Mouse (Mus musculus) liver, embryonic 11.5 days (tissue): Measurements from ENCODE around the gene Zfp169. TPM values are rescaled to one million over a fixed set of nuclear protein-coding genes. Genes with fewer than 3 reads are reported as not detected.
"Not testable (repeated sequence)": the region's sequence is repeated elsewhere in the genome, so short reads cannot be mapped to it uniquely, and the experiment has no call there.

Source experiments
- ATAC-seq: fragments of 200-750 bp; cut with Nextera tagmentation; replicated peaks from 2 replicates; pipeline ENCODE4 v1.8.0; 2017; ENCODE audit warnings: moderate number of reproducible peaks, mild to moderate bottlenecking, moderate TSS enrichment, moderate library complexity; ENCODE audit not compliant: low FRiP score
- DNase-seq: peaks from one replicate; pipeline ENCODE4 v3.0.0-alpha.2; 2017; ENCODE audit warnings: low spot score
- H3K27ac ChIP-seq: fragments of 300-500 bp; sonication (generic); 2 replicates; pipeline ENCODE4 v1.5.1; 2014; ENCODE audit warnings: mild to moderate bottlenecking, low read depth, low read length, control low read depth
- H3K27me3 ChIP-seq: fragments of 300-500 bp; sonication (generic); replicated peaks from 2 replicates; pipeline ENCODE4 v1.6.1; 2014; ENCODE audit warnings: low read length, mixed read lengths; ENCODE audit not compliant: control insufficient read depth, insufficient read depth
- H3K36me3 ChIP-seq: fragments of 300-500 bp; sonication (generic); 2 replicates; pipeline ENCODE4 v1.6.1; 2014; ENCODE audit warnings: mild to moderate bottlenecking, low read length, moderate library complexity, mixed read lengths; ENCODE audit not compliant: control insufficient read depth, insufficient read depth
- H3K4me1 ChIP-seq: fragments of 300-500 bp; sonication (generic); replicated peaks from 2 replicates; pipeline ENCODE4 v1.6.1; 2014; ENCODE audit warnings: low read length, mixed read lengths; ENCODE audit not compliant: control insufficient read depth, insufficient read depth
- H3K4me2 ChIP-seq: fragments of 300-500 bp; sonication (generic); 2 replicates; pipeline ENCODE4 v1.6.1; 2014; ENCODE audit warnings: mild to moderate bottlenecking, control low read depth, moderate library complexity
- H3K4me3 ChIP-seq: fragments of 300-500 bp; sonication (generic); 2 replicates; pipeline ENCODE4 v1.5.1; 2014; ENCODE audit warnings: low read depth, low read length, control low read depth
- H3K9ac ChIP-seq: fragments of 300-500 bp; sonication (generic); 2 replicates; pipeline ENCODE4 v1.6.1; 2014; ENCODE audit warnings: low read depth, low read length, control low read depth
- H3K9me3 ChIP-seq: fragments of 300-500 bp; sonication (generic); 2 replicates; pipeline ENCODE4 v1.6.1; 2016; ENCODE audit warnings: low read length, inconsistent platforms, mixed read lengths; ENCODE audit not compliant: control insufficient read depth
- WGBS: fragments of 180-500 bp; shearing (Covaris S2); extraction: QIAGEN DNeasy Blood & Tissue Kit; methylation state at CpG from one replicate; pipeline ENCODE4 v1.1.7; 2014; 5-methylcytosine and 5-hydroxymethylcytosine counted together
- polyA plus RNA-seq: library from polyadenylated mRNA; unstranded; fragments of >200 nt; fragmentation: Nextera tagmentation; extraction: Ambion mirVana; gene quantifications from 2 replicates; pipeline ENCODE4 v1.2.1, GENCODE M21; 2014

Gene Zfp169
- polyA plus RNA-seq, 1 experiment from 2014 or later: 2.9 TPM

GRCm38 (mm10) chr13:48530685-48531084 is 17.4 kb upstream of the Zfp169 start:
- DNase-seq (no peak), ATAC-seq (no peak)
- Histone ChIP-seq H3K9ac (no peak overlapping the region), H3K9me3 (no peaks in the 10 kb centered on the region), H3K4me2 (no peak overlapping the region), H3K36me3 (peaks cover 3% of the 10 kb centered on the region; the same call in 1 of the 2 replicates), H3K27ac (no peak overlapping the region), H3K4me1 (no peaks in the 10 kb centered on the region), H3K27me3 (no peaks in the 10 kb centered on the region), H3K4me3 (no peak overlapping the region)
- WGBS: 49% methylated on average over 2 of the region's 2 CpGs

GRCm38 (mm10) chr13:48529028-48529427 is 15.8 kb upstream of the Zfp169 start:
- no peak overlapping the region for H3K4me3 ChIP-seq
- WGBS: 42% methylated on average over 2 of the region's 2 CpGs
- H3K9ac ChIP-seq: no peak overlapping the region
- H3K9me3 ChIP-seq: no peaks in the 10 kb centered on the region
- H3K36me3 ChIP-seq: no peaks in the 10 kb centered on the region
- no peak overlapping the region for H3K4me2 ChIP-seq
- H3K27me3 ChIP-seq: no peaks in the 10 kb centered on the region
- no peak overlapping the region for H3K27ac ChIP-seq
- DNase-seq (no peak), ATAC-seq (no peak)
- no peaks in the 10 kb centered on the region for H3K4me1 ChIP-seq

- WGBS: 51% methylated on average over 15 of the region's 15 CpGs
- Histone ChIP-seq H3K4me3 (no peak overlapping the region), H3K4me1 (no peaks in the 10 kb centered on the region), H3K27ac (no peak overlapping the region), H3K9me3 (no peaks in the 10 kb centered on the region), H3K27me3 (no peaks in the 10 kb centered on the region), H3K36me3 (no peaks in the 10 kb centered on the region), H3K4me2 (no peak overlapping the region), H3K9ac (no peak overlapping the region)
- ATAC-seq (no peak; the same call in 1 of the 2 replicates), DNase-seq (no peak)
These were observed 15.0 kb upstream of the Zfp169 start for GRCm38 (mm10) chr13:48528123-48528871.

- H3K4me3 ChIP-seq: no peak overlapping the region
- no peak overlapping the region for H3K9ac ChIP-seq
- no peak overlapping the region for H3K4me2 ChIP-seq
- no peak overlapping the region for H3K27ac ChIP-seq
- no peaks in the 10 kb centered on the region for H3K27me3 ChIP-seq
- DNase-seq (no peak), ATAC-seq (no peak)
- H3K36me3 ChIP-seq: no peaks in the 10 kb centered on the region
- WGBS: 63% methylated on average over 5 of the region's 5 CpGs
- no peaks in the 10 kb centered on the region for H3K9me3 ChIP-seq
- no peaks in the 10 kb centered on the region for H3K4me1 ChIP-seq
These were observed 12.5 kb upstream of the Zfp169 start for GRCm38 (mm10) chr13:48525745-48526144.

- not testable (repeated sequence) for H3K4me1 ChIP-seq, DNase-seq
These were observed 5.9 kb upstream of the Zfp169 start for GRCm38 (mm10) chr13:48519122-48519521.

GRCm38 (mm10) chr13:48515861-48516260 is 2.6 kb upstream of the Zfp169 start:
- no peak for DNase-seq
- Histone ChIP-seq H3K4me2 (no peak overlapping the region), H3K27me3 (no peaks in the 10 kb centered on the region), H3K9me3 (no peaks in the 10 kb centered on the region), H3K9ac (no peak overlapping the region), H3K27ac (no peak overlapping the region), H3K4me1 (peaks cover 7% of the 10 kb centered on the region), H3K36me3 (no peaks in the 10 kb centered on the region), H3K4me3 (no peak overlapping the region)
- WGBS: 78% methylated on average over 4 of the region's 4 CpGs
- no peak for ATAC-seq

More at GRCm38 (mm10) chr13:48519122-48519521, 5.9 kb upstream of the Zfp169 start:
- not testable (repeated sequence) for H3K9me3 ChIP-seq, H3K36me3 ChIP-seq, H3K27me3 ChIP-seq, H3K4me2 ChIP-seq, ATAC-seq, H3K27ac ChIP-seq, H3K9ac ChIP-seq, H3K4me3 ChIP-seq

- no peak overlapping the region for H3K4me2 ChIP-seq
- DNase-seq (no peak), ATAC-seq (no peak)
- no peaks in the 10 kb centered on the region for H3K27me3 ChIP-seq
- 82% methylated on average over 9 of the region's 9 CpGs for WGBS
- H3K9me3 ChIP-seq: no peaks in the 10 kb centered on the region
- H3K27ac ChIP-seq: no peak overlapping the region
- H3K36me3 ChIP-seq: peaks cover 18% of the 10 kb centered on the region
- no peak overlapping the region for H3K9ac ChIP-seq
- no peak overlapping the region for H3K4me3 ChIP-seq
- H3K4me1 ChIP-seq: peaks cover 7% of the 10 kb centered on the region
These were observed 4.6 kb downstream of the Zfp169 start for GRCm38 (mm10) chr13:48508661-48509060.

- peaks cover 2% of the 10 kb centered on the region; the same call in 1 of the 2 replicates for H3K9me3 ChIP-seq
- H3K4me2 ChIP-seq: no peak overlapping the region
- DNase-seq: no peak
- no peak for ATAC-seq
- 68% methylated on average over 5 of the region's 5 CpGs for WGBS
- no peak overlapping the region for H3K4me3 ChIP-seq
- no peak overlapping the region for H3K27ac ChIP-seq
- H3K27me3 ChIP-seq: no peaks in the 10 kb centered on the region
- H3K9ac ChIP-seq: no peak overlapping the region
- H3K36me3 ChIP-seq: peaks cover 27% of the 10 kb centered on the region
- no peaks in the 10 kb centered on the region for H3K4me1 ChIP-seq
These were observed 10.8 kb downstream of the Zfp169 start for GRCm38 (mm10) chr13:48502422-48502821.

GRCm38 (mm10) chr13:48498676-48499075 is 14.6 kb downstream of the Zfp169 start:
- no peak for DNase-seq
- 85% methylated on average over 4 of the region's 4 CpGs for WGBS
- Histone ChIP-seq H3K27me3 (no peaks in the 10 kb centered on the region), H3K9ac (no peak overlapping the region), H3K36me3 (peaks cover 14% of the 10 kb centered on the region), H3K9me3 (peaks cover 2% of the 10 kb centered on the region; the same call in 1 of the 2 replicates), H3K4me2 (no peak overlapping the region), H3K27ac (no peak overlapping the region), H3K4me3 (no peak overlapping the region), H3K4me1 (no peaks in the 10 kb centered on the region)
- ATAC-seq: no peak
